Mouse (Mus musculus): ENCODE measurements at regions not wholly inside any gene's neighbourhood (a gene's known extent, or its start where the extent isn't known, plus 50 kb on each side); places are given as distances from the start of the nearest gene placed in this dataset.

- intact Hi-C loops (cut with DNase I): no loop called here
Measured at GRCm38 (mm10) chr10:126815730-126816129, 85.4 kb downstream of the Atp23 start.

- intact Hi-C loops (cut with DNase I): no loop called here
Measured at GRCm38 (mm10) chr10:126814968-126815367, 86.2 kb downstream of the Atp23 start.

- intact Hi-C loops (cut with DNase I): no loop called here
Measured at GRCm38 (mm10) chr10:126813051-126813593, 88.0 kb downstream of the Atp23 start.

- intact Hi-C loops (cut with DNase I): no loop called here
Measured at GRCm38 (mm10) chr10:126812243-126812755, 88.9 kb downstream of the Atp23 start.

- intact Hi-C loops (cut with DNase I): no loop called here
Measured at GRCm38 (mm10) chr10:126810346-126811095, 90.6 kb downstream of the Atp23 start.

- intact Hi-C loops (cut with DNase I): no loop called here
Measured at GRCm38 (mm10) chr10:126809587-126809986, 91.6 kb downstream of the Atp23 start.

- intact Hi-C loops (cut with DNase I): no loop called here
Measured at GRCm38 (mm10) chr10:126806881-126807280, 94.3 kb downstream of the Atp23 start.

GRCm38 (mm10) chr10:126802732-126803131, 98.4 kb downstream of the Atp23 start:
- intact Hi-C loops (cut with DNase I): no loop called here

- intact Hi-C loops (cut with DNase I): no loop called here
Measured at GRCm38 (mm10) chr10:126799393-126799792, 101.8 kb downstream of the Atp23 start.

- intact Hi-C loops (cut with DNase I): no loop called here
Measured at GRCm38 (mm10) chr10:126793136-126793535, 108.0 kb downstream of the Atp23 start.

- intact Hi-C loops (cut with DNase I): no loop called here
Measured at GRCm38 (mm10) chr10:126792371-126792835, 108.8 kb downstream of the Atp23 start.

- intact Hi-C loops (cut with DNase I): no loop called here
Measured at GRCm38 (mm10) chr10:126788277-126788676, 112.9 kb downstream of the Atp23 start.

- intact Hi-C loops (cut with DNase I): no loop called here
Measured at GRCm38 (mm10) chr10:126783161-126783560, 118.0 kb downstream of the Atp23 start.

GRCm38 (mm10) chr10:126776603-126777002, 124.6 kb downstream of the Atp23 start:
- intact Hi-C loops (cut with DNase I): no loop called here

GRCm38 (mm10) chr10:126775946-126776345, 125.2 kb downstream of the Atp23 start:
- intact Hi-C loops (cut with DNase I): no loop called here

- intact Hi-C loops (cut with DNase I): no loop called here
Measured at GRCm38 (mm10) chr10:126770446-126771020, 130.6 kb downstream of the Atp23 start.

- intact Hi-C loops (cut with DNase I): no loop called here
Measured at GRCm38 (mm10) chr10:126765648-126766047, 135.5 kb downstream of the Atp23 start.

GRCm38 (mm10) chr10:126764740-126765139, 136.4 kb downstream of the Atp23 start:
- intact Hi-C loops (cut with DNase I): no loop called here

GRCm38 (mm10) chr10:126763976-126764375, 137.2 kb downstream of the Atp23 start:
- intact Hi-C loops (cut with DNase I): no loop called here

GRCm38 (mm10) chr10:126758682-126759081, 142.5 kb downstream of the Atp23 start:
- intact Hi-C loops (cut with DNase I): no loop called here

GRCm38 (mm10) chr10:126753201-126753600, 148.0 kb downstream of the Atp23 start:
- intact Hi-C loops (cut with DNase I): no loop called here

GRCm38 (mm10) chr10:126752699-126753098, 148.5 kb downstream of the Atp23 start:
- intact Hi-C loops (cut with DNase I): no loop called here

All from adrenal gland (tissue).